Mouse (Mus musculus) left cerebral cortex, adult 18-20 months (tissue): Measurements from ENCODE around the gene Ttc9b. TPM values are rescaled to one million over a fixed set of nuclear protein-coding genes. Genes with fewer than 3 reads are reported as not detected.
A peak's percentile ranks its signal among the peaks of the same experiment; 100 is the strongest.
"Not testable (repeated sequence)": the region's sequence is repeated elsewhere in the genome, so short reads cannot be mapped to it uniquely, and the experiment has no call there.

Source experiments
- DNase-seq, 2 experiments: peaks; one replicate each; pipeline ENCODE4 v3.0.0; 2021 to 2022; ENCODE audit warnings: low spot score in 2 of 2, mixed read lengths in 1 of 2
- long read RNA-seq, 2 experiments: library from polyadenylated mRNA; stranded (forward); transcript quantifications; one replicate each; pipeline ENCODE4 v2.0.0; 2021
- total RNA-seq, 2 experiments: library from RNA; stranded (reverse); gene quantifications; 2 replicates each; pipeline ENCODE4 v1.2.3; 2021

Ttc9b gene
- 10 to 100 TPM; 88.9 to 93.4 TPM for total RNA-seq
- long read RNA-seq, experiment 1, transcript Ttc9b-201 (3 exons, 2,052 nt): major isoform, 252 of 261 reads
- long read RNA-seq, experiment 1, partial matches to known transcripts: 6 of 261 reads
- long read RNA-seq, experiment 1, other reads (novel, unspliced or antisense): 3 of 261 reads
- long read RNA-seq, experiment 2, transcript Ttc9b-201 (3 exons, 2,052 nt): major isoform, 218 of 226 reads
- long read RNA-seq, experiment 2, partial matches to known transcripts: 8 of 226 reads
- long read RNA-seq, experiment 2, other reads (novel, unspliced or antisense): 0 of 226 reads

DNA sequence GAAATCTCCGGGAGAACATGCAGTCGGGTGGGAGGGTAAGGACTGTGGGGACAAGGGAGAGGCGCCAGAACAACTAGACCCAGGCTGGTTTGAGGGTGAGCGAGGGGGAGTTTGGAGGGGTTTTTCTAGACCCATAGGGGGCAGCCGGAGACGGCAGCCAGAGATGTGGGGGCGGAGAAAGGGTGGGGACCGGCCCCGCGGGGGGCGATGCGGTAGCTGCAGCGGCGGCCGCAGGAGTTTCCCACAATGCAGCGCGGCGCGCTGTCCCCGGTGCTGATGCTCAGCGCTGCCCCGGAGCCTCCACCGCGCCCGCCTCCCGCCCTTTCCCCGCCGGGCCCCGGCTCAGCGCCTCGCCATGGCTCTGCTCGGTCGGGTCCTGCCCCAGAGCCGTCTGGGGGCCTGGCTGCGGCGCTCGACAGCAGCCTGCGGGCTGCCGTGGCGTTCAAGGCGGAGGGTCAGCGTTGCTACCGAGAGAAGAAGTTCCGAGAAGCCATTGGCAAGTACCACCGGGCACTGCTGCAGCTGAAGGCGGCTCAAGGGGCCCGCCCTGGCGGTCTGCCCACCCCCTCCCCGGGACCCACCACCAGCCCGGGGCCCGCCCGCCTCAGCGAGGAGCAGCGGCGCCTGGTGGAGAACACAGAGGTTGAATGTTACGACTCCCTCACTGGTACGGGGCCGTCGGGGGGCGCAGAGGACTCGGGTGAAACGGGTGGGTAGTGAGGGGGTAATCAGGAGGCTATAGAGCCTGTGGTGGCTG lies at the start of gene Ttc9b:
Gene Ttc9b, plus strand, starts transcription at position 235 of the 757 bp plus-strand sequence.
- DNase-seq: peak; percentile 77 to 85

DNA sequence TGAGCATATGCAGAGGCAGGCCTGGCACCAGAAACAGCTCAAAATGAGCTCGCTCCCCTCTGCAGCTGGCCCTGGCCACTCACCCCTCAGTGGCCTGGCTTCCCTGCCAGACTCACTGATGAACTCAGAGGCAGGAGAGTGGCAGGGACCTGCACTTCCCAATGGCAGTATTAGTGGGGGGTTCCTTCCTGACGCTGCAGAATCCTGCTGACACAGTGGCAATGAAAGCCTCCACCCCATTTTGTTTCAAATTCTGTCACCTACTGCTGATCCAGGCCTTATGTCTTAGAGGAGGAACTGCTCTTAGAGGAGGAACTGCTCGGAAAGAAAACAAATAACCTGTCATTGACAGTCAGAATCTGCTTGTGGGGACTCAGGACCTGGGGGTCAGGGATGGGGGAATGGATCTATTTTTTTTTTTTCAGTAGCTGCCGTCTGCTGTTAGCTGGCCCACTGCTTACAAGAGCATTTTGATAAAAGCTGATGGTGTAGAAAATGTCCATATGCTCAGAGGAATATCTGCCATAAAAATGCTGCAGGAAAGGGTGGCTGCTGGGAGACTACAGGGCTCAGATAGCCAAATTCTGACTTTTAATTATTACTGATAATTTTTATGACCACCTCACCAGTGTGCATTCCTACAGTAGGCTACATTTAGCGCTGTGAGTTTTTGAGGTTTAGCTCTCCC lies 48.9 kb upstream of the Ttc9b start:
- DNase-seq: no peak

DNA sequence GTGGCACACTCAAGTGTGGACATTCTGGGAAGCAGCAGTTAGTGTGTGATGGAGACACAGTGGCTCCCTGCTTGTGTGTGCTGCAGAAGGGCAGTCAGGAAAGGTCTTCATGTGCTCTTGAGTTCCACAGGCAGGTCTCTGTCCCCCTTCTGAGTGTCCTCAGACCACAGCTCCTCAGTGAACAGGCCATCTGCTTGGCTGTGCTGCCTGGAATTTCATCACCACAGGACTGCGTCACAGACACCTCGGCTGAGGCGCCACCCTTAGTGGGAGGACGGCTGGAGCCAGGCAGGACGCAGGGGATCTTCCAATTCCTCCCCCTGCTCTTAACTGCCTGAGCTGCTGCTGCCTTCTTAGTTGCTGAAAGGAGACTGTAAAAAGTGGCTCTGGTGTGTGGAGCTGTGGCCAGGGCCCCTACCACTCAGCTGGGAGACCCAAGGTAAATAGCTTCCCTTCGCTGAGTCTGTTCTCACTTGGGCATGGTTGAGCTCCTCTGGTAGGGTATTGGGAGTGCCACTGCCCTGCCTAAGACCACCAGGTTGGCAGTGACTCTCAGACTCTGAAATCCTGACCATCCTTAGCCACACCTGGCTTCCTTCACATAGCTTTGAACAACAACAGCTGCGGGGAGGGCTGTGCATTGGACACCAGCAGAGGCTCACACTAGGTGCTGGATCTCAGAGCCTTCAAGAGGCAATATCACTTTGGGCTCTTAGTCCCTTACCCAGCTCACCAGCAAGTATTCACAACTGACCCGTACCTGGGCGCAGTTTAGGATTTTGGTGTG lies 48.0 kb upstream of the Ttc9b start:
- peak; percentile 74 to 86 for DNase-seq

DNA sequence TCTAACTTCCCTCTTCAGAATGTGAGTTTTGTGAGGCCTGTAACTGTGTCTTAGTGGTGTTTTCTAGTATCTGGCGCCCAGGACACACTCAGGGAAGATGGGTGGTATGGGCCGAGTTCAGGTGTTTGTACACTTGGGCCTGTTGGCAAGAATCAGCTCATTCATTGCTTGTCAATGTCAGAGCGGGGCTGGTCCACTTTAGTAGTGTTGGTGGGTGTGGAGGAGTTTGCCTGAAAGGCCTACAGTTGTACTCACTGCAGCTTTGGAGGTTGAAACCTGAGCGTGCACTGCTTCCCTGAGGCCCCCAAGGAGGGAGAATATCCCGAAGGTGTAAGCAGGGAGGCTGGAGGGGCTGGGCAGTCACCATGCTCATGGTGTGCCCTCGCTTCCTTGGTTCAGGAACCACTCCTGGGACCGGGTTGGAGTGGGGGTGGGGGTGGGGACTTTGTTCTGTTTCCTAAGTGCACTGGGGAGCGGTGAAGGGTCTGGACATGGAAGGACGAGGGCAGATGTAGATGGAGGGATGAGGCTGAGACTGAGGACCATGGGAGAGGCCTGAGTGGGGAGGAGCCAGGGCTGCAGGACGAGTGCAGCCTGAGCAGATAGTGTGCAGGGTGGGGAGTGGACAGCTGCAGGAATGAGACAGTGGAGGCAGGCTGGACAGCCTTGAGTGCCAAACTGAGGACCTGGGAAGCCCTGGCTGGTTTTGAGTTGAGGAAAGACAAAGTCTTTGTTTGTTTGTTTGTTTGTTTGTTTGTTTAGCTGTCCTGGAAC lies 47.0 kb upstream of the Ttc9b start:
- no peak for DNase-seq

DNA sequence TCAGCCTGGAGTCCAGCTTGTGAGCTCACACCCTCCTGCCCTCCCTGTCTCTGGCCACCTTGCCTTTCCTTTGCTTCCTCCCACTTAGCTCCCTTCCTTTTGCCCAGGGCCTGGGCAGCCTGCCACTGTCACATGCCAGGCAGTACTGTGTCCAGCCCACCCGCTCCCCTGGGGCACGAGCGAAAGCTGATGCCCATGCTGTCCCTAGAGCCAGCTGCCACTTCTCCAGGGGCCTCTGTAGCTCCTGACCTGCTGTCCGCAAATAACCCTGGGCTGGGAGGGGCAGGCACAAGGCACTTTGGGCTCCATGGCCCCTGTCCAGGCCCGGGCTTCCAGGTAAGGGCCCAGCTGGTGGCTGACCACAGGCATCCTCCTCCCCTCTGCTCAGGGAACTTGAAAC lies 46.1 kb upstream of the Ttc9b start:
- peak in 1 of 2 experiments; percentile 44 for DNase-seq

DNA sequence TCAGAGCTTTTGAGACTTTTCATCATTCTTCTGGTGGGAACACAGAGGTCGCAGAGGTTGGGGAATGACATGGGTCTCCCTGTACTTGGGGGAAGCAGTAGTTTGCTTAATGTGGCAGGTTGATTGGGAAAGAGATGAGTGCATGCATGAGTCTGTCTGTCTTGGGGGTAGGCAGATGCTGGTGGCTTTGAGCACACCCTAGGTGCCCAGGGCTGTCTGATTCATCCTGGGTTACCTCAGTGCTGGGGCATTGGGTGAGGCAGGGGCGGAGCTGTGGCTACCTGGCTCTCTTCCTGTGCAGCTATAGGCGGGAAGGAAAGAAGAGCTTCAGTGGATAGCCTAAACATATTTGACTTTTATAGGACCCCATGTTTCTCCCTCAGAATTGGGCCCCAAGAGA lies 45.6 kb upstream of the Ttc9b start:
- no peak for DNase-seq

DNA sequence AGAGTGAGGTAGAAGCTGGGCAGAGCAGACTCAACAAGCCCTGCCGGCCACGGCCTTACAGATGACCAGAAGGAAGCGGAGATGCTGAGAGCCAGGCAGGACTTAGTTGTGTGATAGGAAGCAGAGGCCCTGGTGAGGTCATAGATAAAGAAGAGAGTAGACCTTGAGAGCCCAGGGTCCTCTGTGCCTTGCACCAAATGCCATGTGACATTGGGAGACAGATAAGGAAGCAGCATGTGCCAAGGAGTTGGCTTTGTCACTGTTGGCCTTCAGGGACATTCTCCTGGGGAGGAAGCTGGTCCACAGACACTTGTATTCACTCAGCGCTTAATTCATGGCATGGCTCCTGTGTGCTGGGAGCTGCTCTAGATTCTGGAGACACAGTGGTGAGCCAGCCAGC lies 44.4 kb upstream of the Ttc9b start:
- DNase-seq: no peak

DNA sequence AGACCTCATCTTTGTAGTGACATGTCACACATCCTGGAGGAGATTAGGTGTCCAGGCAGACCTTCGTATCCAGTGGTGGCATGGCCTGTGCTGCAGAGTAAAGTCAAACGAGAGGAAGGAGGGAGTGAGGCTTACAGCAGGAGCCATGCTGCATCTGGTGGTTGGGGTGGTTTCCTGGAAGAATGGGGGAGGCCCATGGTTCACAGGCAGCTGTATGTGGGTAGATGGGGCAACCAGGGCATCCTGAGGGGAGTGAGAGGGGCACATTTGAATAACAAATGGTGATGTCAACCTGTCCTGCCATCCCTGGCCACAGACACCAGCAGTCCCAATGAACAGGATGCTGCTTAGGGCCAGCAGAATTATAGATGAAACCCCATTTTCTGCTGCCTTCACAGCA lies 44.0 kb upstream of the Ttc9b start:
- no peak for DNase-seq

DNA sequence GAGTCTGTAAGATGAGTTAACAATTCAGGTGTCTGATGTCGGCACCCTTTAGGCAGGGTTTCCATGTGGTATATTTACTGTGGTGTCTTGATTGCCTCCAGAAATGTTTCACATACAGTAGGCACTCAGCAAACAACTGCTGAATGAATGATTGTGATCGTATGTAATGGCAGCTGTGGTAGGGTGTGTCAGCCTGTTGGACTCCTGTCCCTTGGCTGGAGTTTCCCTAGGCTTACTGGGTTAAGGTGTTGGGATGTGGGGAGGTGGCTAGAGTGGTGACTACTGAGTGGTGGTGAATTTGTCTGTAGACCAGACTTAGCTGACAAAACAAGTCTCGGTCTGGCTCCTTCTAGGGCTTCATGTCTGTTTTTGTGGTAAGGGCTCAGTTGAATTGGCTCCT lies 43.3 kb upstream of the Ttc9b start:
- no peak for DNase-seq

DNA sequence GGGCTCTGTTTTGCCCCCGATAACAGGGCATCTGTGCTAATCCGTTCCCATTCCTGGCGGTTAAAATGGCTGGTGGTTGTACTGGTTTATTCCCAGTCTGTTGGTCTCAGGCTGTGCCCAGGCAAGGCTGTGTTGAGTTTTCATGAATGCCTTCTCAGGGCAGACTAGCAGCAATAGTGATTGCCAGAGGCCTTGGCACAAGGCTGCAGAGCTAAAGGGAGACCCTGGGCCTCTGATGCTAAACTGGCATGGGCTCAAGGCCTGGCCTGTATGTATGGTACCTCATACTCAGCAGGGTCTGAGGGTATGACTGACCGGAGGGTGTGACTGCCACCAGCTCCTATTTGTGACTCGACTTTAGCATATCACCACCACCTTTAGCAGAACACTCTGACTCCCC lies 42.8 kb upstream of the Ttc9b start:
- no peak for DNase-seq

DNA sequence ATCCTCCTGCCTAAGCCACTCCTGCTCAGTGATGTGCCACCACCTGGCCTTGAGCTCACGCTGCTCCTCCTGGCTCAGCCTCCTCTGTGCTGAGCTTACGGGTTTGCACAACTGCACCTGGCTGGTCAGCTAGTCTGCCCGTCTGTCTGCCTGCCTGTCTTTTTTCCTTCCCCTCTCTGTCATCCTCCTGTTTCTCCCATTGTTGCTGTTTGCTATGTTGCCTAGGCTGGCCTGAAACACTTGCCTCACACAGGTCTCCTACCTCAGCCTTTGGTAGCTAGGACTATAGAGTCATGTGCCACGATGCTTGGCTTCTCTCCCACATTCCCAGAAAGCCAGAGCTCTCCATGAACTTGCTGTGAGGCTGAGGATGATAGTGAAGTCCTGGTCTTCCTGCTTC lies 40.8 kb upstream of the Ttc9b start:
- DNase-seq: no peak

DNA sequence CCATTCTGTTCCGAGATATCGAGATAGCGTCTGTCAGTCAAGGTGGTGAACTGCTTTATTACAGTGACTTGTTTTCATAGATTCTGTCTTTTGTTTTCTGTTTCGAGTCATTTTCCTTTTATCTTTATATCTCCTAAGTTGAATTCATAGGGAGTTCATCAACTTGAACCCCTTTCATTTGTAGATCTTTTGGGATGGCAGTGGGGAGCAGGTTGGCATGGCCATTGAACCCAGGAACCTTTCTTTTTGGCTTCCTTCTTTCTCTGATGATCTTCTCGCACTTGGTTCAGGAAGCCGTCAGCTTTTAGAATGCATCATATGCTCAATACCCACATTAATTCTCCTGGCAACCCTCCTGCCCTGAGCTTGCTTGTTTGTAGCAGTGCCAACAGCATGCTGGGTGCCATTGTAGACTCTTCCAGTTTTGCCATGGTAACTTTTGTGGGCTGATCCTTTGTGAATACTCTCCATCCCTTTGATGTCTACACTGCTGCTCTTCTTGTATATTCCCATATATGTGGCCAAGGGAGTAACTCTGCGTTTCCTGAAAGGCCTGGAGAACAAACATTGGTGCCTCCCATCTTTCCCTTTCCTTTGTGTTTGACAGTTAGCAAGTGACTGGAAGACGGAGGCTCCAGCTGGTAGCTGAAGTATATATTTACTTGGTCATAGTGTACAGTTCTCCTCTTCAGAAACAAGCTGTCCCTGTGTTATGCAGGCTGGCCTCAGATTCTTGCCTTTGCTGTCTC lies 39.8 kb upstream of the Ttc9b start:
- DNase-seq: peak in 1 of 2 experiments; percentile 39

DNA sequence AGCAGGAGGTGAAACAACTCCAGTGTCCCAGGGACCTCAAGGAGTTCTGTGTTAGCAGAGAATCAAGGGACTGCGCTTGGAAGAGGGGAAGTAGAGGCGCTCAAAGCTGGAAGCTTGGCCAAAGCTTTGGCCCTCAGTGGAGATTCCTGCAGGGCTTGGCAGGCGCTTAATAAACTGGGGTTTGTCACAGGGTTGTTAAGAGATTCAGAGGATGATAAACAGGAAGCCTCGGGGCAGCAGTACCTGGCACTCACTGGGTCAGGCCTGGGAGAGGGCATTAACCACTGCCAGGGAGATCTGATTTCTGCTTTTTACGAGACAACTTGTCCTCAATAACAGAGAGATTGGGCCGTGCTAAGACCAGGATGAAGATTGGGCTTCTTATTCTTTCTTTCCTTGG lies 32.7 kb upstream of the Ttc9b start:
- DNase-seq: no peak

DNA sequence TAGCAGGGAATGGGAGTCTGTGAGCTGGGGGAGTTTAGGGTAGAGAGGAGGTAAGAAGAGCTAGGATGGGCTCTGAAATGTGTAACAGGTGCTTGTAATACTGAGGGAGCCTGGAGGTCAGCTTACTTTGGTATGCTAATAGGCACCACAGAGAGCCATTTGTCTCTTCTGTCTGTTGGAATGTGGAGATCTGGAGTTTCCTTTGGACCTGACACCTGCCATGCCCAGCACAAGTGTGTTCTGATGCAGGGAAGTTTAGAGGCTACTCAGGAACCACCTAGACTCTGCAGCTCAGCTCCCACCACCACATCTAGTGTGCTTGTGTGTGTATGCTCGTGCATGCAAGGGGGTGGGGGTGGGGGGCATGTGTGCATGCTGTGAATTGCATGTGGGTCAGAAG lies 31.5 kb upstream of the Ttc9b start:
- DNase-seq: no peak

DNA sequence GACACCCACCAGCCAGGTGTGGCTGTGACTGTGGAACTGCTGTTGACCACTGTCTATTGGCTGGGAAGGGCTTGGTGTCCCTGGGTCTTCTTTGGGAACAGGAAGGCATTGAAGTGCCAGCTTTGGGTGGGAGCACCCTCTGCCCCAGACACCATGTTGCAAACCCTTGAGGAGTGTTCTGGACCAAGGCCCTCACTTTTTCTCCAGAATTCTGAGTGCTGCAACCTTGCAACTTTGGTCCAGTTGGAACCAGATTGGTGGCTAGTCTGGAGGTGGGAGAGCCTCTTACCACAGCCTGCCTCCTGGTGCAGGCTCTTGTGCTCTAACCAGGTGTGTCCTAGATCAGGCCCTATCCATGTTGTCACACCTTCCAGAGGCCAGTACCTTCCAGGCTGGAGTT lies 28.7 kb upstream of the Ttc9b start:
- no peak for DNase-seq

DNA sequence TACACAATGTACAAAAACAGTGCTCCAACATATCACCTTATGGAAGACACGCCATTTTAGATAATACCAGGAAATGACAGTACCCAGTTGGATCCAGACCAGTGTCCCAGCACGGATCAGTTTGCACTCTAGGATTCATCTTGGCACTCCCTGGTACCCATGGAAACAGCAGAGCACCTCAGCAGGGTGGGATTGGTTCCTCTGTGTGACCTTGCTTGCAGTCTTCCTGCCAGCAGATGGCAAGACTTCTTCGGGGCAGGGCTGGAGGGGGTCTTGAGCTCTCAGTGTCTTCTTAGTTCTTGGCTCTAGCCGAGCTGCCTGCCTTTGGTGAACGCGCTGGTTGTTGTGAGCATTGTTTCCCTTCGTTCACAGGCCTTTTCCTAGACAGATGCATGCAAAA lies 26.0 kb upstream of the Ttc9b start:
- DNase-seq: no peak

DNA sequence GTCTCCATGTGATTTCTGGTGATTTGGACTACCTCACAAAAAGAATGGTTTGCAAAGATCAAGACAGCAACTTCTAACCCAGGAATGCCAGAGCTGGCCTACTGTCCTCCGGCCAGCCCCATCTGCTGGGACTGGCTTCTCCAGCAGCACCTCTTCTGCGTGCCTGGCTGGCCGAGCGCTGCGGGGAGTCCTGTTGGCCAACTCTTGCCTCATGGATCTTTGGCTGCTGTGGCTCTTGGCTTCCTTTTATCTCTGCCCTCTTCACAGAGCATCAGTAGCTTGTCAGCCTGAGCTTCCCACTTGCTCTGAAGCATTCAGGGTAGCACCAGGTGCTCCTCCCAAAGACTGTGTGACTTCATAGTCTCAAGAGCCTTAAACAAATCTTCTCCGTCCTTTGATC lies 25.5 kb upstream of the Ttc9b start:
- no peak for DNase-seq

DNA sequence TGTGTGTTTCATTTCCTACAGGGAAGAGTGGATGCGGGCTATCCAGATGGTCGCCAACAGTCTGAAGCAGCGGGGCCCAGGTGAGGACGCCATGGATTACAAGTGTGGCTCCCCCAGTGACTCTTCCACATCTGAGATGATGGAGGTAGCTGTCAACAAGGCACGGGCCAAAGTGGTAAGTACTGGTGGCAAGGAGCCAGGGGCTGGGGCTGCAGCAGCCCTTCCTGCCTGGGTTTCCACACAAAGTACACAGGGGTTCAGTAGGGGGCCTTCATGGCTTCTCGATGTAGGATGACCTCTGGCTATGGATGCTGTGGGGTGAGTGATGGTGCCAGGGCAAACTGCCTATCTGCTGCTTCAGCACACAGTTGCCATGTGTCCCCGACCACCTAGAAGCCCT lies 24.9 kb upstream of the Ttc9b start:
- DNase-seq: not testable (repeated sequence)

DNA sequence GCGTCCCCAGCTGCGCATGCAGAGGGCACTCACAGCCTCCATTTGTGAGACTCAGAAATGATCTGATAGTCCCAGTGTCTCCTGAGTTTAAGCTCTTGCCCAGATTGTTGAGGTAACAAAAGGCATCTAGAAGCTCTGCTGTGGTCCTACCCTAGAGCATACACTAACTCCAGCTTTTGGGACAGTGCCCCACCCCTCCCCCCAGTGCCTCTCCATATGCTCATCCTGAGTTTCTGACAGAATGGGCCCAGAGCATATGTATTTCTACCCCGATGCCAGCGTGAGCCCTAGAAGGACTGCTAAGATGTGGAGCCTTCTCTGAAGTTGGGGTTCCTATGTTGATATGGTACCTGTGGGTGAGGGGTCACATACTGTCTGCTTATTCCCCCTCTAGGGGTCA lies 22.3 kb upstream of the Ttc9b start:
- DNase-seq: no peak

DNA sequence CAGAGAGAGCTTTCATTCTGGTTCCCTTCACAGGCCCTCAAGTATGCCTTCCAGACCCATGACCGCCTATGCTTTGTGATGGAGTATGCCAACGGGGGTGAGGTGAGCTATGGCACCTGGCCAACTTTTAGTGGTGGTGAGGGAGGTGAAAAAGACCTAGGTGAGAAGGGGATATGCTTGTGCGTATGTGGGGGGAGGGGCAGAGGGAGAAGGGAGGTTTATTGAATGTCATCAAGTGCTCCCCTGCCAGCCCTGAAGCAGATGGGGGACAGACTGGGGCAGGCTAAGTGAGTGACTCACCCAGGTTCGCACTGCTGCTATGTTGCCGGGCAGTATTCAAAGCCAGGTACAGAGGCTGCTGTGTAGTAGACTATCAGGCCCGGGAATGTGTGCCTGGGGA lies 20.5 kb upstream of the Ttc9b start:
- no peak for DNase-seq
